Mouse (Mus musculus) testis, postnatal 14 days (tissue): ENCODE results near the gene Chrm4.

ENCODE experiments used
- DNase-seq: peaks from one replicate; pipeline ENCODE4 v3.0.0; 2021; ENCODE audit warnings: low spot score

Chrm4 gene

GRCm38 (mm10) chr2:91926949-91927348 lies at the start of gene Chrm4:
Gene Chrm4, plus strand, starts transcription at chr2:91927249.
- DNase-seq = no peak

DNA sequence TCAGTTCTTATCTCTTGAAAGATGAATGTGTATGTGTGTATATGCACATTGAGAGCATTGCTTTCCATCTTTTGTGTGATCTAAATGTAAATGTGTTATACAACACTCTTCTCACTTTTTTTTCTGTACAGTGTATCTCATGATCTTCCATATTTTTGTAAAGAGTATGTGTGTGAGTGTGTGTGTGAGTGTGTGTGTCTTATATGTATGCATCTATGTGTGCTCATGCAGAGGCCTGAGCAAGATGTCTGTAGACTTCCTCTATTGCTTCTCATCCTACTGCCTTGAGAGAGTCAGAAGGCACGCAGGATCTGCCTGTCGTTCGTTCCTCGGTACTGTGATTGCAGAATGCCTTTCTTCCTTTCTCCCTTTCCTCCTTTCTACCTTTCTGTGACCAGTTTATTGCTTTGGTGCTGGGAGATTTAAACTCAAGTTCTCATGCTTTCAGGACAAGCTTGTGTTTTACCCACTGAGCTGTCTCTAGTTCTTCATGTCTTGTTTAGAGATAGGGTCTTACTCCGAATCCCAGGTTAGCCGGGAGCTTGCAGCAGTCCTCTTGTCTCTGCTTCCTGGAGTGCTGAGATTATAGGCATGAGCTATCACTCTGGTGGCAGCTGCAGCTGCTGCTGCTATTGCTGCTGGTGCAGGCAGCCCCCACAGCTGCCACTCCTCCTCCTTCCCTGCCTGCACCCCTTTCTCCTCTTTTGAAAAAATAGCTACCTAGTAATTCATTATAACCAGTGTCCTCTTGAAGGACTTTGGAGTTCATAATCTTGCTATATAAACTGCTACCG lies 48.5 kb upstream of the Chrm4 start:
- no peak for DNase-seq

DNA sequence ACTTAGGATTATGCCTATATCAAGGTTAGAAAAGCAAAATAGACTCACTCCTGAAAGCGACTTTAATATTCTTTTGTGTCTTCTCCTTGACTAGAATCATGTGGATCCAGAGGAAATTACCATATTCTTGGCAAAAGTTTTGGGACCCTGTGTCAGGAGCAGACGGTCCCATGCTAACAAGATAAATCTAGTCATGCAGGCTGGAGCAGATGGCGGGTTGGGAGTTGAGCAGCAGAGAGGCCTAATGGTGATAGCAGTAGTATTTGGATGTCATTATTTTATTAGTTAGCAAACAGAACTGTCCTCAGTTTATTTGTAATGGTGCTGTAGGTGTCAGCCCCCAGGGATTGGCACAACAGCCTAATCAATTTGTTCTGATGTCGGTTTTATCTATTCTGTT lies 43.1 kb upstream of the Chrm4 start:
- DNase-seq = no peak

- DNase-seq = no peak
These were observed 42.4 kb upstream of the Chrm4 start for GRCm38 (mm10) chr2:91884616-91885015.

DNA sequence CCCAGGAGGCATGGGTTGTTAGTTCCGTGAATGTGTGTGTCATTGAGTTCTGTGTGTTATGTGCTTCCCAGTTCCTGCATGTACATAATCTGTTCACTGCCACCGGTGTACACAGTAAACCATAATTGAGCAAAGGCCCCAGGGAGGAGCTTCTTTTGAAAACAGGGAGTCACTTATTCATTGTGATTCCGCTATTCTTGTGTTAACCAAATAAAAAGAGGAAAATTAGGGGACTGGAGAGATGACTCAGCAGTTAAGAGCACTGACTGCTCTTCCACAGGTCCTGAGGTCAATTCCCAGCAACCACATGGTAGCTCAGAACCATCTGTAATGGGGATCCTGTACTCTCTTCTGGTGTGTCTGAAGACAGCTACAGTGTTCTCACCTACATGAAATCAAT lies 32.3 kb upstream of the Chrm4 start:
- no peak for DNase-seq

GRCm38 (mm10) chr2:91895401-91895800 lies 31.6 kb upstream of the Chrm4 start:
- DNase-seq = no peak

- DNase-seq = no peak
These were observed 29.1 kb upstream of the Chrm4 start for GRCm38 (mm10) chr2:91897968-91898367.

GRCm38 (mm10) chr2:91899141-91899540 lies 27.9 kb upstream of the Chrm4 start:
- no peak for DNase-seq

DNA sequence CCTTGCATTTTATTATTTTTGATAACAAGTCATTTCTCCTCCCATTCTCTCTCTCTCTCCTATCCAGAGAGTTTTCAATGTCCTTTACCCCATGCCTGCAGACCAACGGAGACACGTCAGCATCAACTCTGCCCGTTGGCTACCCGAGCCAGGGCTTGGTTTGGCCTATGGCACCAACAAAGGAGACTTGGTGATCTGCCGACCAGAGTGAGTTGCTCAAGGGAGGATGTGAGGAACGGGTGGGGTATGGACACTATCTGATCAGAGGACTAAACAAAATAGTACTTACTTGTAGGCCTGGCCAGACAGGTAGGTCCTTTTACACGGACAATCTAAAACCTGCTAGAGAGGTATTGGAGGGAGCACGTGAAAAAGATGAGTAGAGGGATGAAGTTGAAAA lies 26.6 kb upstream of the Chrm4 start:
- no peak for DNase-seq

DNA sequence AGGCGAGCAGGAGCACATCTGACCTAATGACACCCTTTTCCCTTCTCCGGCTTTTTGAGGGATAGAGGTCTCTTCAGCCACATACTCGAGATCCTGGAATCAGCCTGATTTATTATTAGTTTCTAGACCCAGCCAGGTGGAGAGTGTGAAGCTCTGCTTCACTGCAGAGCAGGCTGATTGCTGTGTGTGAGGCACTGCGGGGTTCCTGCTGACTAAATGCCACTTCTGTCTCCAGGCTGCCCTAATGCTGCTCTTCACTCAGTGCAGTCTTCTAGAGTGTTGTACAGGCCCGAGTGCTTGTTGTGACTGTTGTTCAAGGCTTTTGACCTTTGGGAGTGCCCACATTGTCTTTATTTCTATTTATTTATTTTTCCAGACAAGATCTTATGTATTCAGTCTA lies 24.7 kb upstream of the Chrm4 start:
- DNase-seq = no peak

- no peak for DNase-seq
These were observed 23.7 kb upstream of the Chrm4 start for GRCm38 (mm10) chr2:91903171-91903925.

GRCm38 (mm10) chr2:91904618-91905307 lies 22.3 kb upstream of the Chrm4 start:
- no peak for DNase-seq

DNA sequence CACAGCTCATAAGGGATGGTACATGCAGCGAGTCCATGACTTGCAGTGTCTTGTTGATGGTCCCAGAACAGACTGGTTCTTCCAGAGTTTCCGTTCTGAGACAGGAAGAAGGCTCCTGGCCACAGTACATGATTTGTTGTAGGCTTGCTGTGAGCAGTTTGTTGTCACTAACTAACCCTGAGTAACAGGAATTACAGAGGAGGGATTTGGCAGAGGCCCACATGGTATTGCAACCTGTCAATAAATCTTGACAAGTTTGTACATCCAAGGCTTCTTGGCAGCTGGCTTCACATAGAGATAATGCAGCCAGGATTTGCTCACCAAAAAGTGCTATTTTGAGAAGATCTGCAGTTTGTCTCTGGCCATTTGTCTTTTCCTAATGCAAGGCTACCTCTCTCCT lies 20.9 kb upstream of the Chrm4 start:
- no peak for DNase-seq

- DNase-seq = no peak
These were observed 14.4 kb upstream of the Chrm4 start for GRCm38 (mm10) chr2:91912616-91913015.

- DNase-seq = no peak
These were observed 13.5 kb upstream of the Chrm4 start for GRCm38 (mm10) chr2:91913328-91914110.

- DNase-seq = no peak
These were observed 10.6 kb upstream of the Chrm4 start for GRCm38 (mm10) chr2:91916346-91916977.

DNA sequence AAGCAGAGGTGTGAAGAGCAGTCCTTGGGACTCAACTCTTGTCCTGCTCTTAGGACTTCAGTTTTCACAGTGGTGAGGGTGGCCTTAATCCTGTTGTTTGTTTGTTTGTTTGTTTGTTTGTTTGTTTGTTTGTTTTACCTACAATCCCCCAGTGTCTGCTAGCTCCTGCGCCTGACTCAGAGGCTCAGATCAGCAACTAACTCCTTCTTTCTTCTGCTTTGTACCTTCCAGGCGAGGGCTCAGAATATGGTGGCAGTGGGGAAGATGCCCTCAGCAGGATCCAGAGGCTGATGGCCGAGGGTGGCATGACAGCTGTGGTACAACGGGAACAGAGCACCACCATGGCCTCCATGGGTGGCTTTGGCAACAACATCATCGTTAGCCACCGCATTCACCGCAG lies 10.0 kb upstream of the Chrm4 start:
- no peak for DNase-seq

- DNase-seq = no peak
These were observed 6.9 kb upstream of the Chrm4 start for GRCm38 (mm10) chr2:91920130-91920529.

DNA sequence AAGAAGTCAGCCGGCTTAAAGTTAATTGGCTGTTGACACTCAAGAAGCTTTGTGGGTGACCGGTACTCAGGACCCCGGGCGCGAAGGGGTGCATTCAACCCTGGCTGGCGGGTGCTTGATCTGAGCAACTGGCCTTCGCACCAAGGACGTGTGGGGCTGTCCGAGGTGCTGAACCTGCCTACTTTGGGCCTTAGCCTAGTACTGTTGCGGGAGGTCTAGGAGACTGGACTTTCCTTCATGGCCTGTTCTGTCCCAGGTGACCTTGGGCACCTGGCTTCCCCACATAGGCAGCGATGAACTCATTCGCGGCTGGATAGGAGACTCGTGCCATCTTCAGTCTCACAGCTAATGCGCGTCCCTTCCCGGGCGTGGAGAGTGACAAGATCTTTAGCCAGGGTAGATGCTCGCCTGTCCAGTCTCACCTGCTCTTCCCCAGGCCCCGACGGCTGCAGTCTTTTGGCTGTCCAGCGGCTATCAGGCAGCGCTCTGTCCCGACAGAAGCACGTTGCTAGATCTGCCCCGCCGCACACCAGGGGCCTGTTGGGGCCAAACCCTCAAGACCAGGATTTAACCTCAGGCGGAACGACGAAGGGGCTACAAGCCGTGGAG lies 5.8 kb upstream of the Chrm4 start:
- DNase-seq = peak; percentile 74

- DNase-seq = no peak
These were observed 5.1 kb upstream of the Chrm4 start for GRCm38 (mm10) chr2:91921790-91922570.
